Mouse (Mus musculus): Measurements from ENCODE around the gene Usp6nl. TPM values are rescaled to one million over a fixed set of nuclear protein-coding genes. Genes with fewer than 3 reads are reported as not detected.
A peak's percentile ranks its signal among the peaks of the same experiment; 100 is the strongest.

The Usp6nl gene
- polyA plus RNA-seq, 1 experiment from 2014 or later = 12.4 TPM

DNA sequence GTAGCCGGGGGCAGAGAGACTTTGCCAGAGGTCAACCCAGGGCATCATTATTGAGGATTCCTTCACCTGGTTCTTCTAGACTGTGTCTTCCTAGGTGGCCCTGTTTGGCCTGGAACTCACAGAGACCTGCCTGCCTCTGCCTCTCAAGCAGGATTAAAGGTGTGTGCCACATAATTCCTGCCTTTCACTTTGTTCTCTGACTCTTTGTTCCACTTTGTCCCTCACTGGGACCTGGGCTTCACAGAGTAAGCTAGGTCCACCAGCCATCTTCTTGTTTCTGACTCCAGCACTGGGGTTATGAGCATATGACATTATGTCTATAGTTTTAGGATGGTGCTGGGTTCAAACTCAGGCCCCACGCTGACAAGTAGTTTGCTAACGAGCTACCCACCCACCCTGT, 144.9 kb downstream of the Usp6nl start:
- Histone ChIP-seq H3K4me1 (peaks cover 28% of the 10 kb centered on the region), H3K36me3 (no peaks in the 10 kb centered on the region), H3K27me3 (no peaks in the 10 kb centered on the region), H3K4me2 (no peak overlapping the region), H3K4me3 (no peak overlapping the region), H3K9ac (no peak overlapping the region), H3K27ac (no peak overlapping the region), H3K9me3 (no peaks in the 10 kb centered on the region)
- ATAC-seq (ENCODE audit: borderline replicate concordance, extremely low read depth, low FRiP score, low TSS enrichment) = no peak
- 88% methylated on average over 3 of the region's 3 CpGs for WGBS

DNA sequence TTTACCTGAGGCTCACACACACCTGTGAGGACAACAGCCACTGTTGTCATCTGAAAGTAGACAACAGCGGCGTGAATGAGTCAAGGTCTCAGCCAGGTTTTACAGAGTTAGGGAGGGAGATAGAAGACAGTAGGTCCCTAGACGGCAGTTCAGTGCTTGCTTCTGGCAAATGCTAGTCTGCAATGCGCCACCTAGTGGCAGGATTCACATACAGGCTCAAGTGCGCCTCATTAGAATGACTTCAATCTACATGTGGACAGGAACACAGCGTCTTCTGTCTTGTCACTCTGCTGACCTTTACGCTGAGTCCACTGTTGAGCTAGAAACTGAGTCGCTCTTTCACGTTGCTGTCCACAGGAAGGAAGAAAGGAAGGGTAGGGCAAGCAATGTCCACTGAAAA, 146.7 kb downstream of the Usp6nl start:
- peak; percentile 25; the same call in 1 of the 2 replicates for ATAC-seq (ENCODE audit: borderline replicate concordance, extremely low read depth, low FRiP score, low TSS enrichment)
- WGBS = 30% methylated on average over 9 of the region's 9 CpGs
- H3K27me3 ChIP-seq = no peaks in the 10 kb centered on the region
- no peak overlapping the region for H3K4me2 ChIP-seq
- no peaks in the 10 kb centered on the region for H3K36me3 ChIP-seq
- no peak overlapping the region for H3K9ac ChIP-seq
- H3K4me1 ChIP-seq = peaks cover 21% of the 10 kb centered on the region
- H3K9me3 ChIP-seq = no peaks in the 10 kb centered on the region
- no peak overlapping the region for H3K27ac ChIP-seq
- H3K4me3 ChIP-seq = no peak overlapping the region

DNA sequence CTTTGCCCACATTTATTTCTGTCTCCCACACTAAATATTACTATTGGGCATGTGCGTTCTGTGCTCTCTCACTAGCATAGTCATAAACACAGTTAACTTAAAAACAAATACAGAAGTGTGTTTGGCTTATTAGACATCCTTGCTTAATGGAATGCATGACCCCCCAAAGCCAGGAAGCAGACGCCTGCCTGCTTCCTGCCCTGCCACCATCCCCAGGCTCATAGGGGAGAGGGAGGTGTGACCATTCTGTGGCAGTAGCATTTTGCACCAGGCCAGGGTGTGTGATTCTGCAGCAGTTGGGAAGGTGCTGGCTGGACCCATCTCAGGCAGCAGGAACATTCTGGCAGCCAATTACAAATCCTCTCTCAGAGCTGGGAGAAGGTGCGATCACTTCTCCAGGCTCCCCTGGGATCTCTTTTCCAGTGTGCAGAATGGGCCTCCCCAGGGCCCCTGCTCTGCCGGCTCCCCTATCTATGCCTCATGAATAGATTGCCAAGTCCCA, 148.7 kb downstream of the Usp6nl start:
- Histone ChIP-seq H3K36me3 (no peaks in the 10 kb centered on the region), H3K27me3 (no peaks in the 10 kb centered on the region), H3K4me2 (no peak overlapping the region), H3K4me3 (no peak overlapping the region), H3K9ac (no peak overlapping the region), H3K27ac (no peak overlapping the region), H3K9me3 (no peaks in the 10 kb centered on the region), H3K4me1 (peaks cover 16% of the 10 kb centered on the region)
- WGBS = 47% methylated on average over 4 of the region's 4 CpGs
- ATAC-seq (ENCODE audit: borderline replicate concordance, extremely low read depth, low FRiP score, low TSS enrichment) = no peak

DNA sequence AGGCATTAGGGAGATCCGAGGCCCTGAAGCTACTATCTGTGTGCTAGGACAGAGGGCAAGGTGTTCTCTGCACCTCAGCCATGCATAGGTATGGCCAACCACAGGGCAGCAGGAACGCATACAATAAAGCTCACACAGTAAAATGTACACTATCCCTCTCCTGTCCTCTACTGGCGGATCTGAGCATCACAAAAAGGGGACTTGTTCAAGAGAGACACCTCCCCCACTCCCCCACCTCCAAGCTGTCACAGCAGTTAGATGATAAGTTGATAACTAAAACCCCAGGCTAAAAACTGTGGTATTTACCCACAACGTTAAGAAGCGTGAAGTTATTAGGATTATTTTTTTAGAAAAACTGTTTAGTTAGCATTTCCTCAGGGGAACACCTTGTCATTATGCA, 151.4 kb downstream of the Usp6nl start:
- WGBS = 74% methylated on average over 5 of the region's 5 CpGs
- H3K4me3 ChIP-seq = no peak overlapping the region
- no peak for ATAC-seq (ENCODE audit: borderline replicate concordance, extremely low read depth, low FRiP score, low TSS enrichment)
- no peaks in the 10 kb centered on the region for H3K36me3 ChIP-seq
- H3K9me3 ChIP-seq = no peaks in the 10 kb centered on the region
- no peak overlapping the region for H3K4me2 ChIP-seq
- H3K27ac ChIP-seq = no peak overlapping the region
- H3K9ac ChIP-seq = no peak overlapping the region
- no peaks in the 10 kb centered on the region for H3K27me3 ChIP-seq
- peaks cover 24% of the 10 kb centered on the region for H3K4me1 ChIP-seq

DNA sequence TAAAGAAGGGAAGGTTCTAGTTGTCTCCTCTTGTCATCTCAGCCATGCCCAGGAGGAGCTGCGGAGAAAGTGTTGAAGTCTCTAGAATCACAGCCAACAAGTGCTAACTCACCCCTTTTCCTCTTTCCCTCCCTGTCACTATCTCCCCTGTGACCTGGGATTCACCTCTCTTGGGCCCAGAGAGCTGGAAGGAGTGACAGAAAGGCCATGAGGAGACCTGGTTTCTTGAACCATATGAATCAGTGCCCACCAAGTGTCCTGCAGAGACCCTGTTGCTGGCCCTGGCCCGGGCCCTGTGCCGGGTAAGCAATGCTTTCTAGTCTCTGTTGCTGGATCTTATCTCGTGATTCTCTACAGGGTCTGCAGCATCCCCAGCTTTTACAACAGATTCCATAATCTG, 155.4 kb downstream of the Usp6nl start:
- Histone ChIP-seq H3K27me3 (no peaks in the 10 kb centered on the region), H3K4me1 (peaks cover 29% of the 10 kb centered on the region), H3K9ac (no peak overlapping the region), H3K36me3 (no peaks in the 10 kb centered on the region), H3K27ac (peak overlapping the region; percentile 84), H3K4me3 (no peak overlapping the region), H3K4me2 (no peak overlapping the region), H3K9me3 (no peaks in the 10 kb centered on the region)
- ATAC-seq (ENCODE audit: borderline replicate concordance, extremely low read depth, low FRiP score, low TSS enrichment) = no peak
- 62% methylated on average over 4 of the region's 4 CpGs for WGBS

DNA sequence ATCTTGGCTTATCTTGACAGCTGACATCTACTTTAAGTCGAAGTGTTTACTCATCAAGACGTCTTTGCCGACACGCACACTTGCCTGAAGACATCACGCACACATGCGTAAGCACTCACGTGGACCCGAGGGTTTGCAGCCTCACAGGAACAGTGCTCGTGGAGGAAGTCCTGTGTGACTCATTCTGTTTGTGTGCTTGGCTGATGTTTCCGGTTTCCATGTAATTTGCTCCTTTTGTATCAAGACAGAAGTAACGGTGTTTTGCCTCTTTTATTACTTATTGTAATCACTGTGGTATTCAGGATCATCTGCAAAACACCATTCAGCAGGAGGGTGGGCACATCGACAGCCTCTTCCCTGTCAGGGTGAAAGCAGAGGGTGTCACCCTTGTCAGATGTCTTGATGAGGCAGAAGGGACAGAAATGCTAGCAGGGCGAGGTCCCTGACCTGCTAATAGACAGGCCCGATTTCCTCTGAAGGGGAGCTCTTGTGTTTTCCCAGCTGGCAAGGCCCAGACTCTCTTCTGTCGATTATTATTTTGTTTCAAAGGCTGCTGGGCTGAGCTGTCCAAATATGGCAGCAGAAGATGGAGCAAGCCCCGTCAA, 156.0 kb downstream of the Usp6nl start:
- Histone ChIP-seq H3K27me3 (no peaks in the 10 kb centered on the region), H3K4me3 (no peak overlapping the region), H3K27ac (peak overlapping the region; percentile 84), H3K9ac (no peak overlapping the region), H3K9me3 (no peaks in the 10 kb centered on the region), H3K36me3 (no peaks in the 10 kb centered on the region), H3K4me1 (peaks cover 34% of the 10 kb centered on the region), H3K4me2 (peak overlapping the region; percentile 27; the same call in 1 of the 2 replicates)
- WGBS = 20% methylated on average over 16 of the region's 16 CpGs
- no peak for ATAC-seq (ENCODE audit: borderline replicate concordance, extremely low read depth, low FRiP score, low TSS enrichment)

DNA sequence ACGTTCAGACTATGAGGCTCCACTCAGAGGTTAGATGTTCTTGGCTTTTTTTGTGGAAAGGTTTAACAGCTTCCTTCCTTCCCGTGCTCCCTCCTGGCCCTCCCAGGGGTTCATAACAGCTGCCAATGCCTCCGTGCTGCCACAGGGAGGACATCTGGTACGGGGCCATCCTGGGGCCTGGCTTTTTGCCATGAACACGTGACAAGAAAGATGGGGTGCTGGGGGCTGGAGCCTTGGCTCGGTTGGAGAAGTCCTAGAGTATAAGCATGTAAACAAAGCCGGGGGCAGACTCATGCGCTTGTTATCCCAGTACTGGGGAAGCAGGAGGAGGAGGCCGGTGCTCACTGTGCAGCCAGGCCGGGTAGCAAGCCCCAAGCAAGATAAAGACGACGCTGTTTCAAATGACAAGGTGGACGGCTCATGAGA, 156.5 kb downstream of the Usp6nl start:
- no peaks in the 10 kb centered on the region for H3K36me3 ChIP-seq
- no peak overlapping the region for H3K9ac ChIP-seq
- no peak overlapping the region for H3K4me3 ChIP-seq
- H3K4me2 ChIP-seq = peak overlapping the region; percentile 27
- H3K9me3 ChIP-seq = no peaks in the 10 kb centered on the region
- H3K27ac ChIP-seq = peak overlapping the region; percentile 84
- peaks cover 40% of the 10 kb centered on the region for H3K4me1 ChIP-seq
- no peaks in the 10 kb centered on the region for H3K27me3 ChIP-seq
- 13% methylated on average over 13 of the region's 13 CpGs for WGBS
- peak; percentile 87 for ATAC-seq (ENCODE audit: borderline replicate concordance, extremely low read depth, low FRiP score, low TSS enrichment)

DNA sequence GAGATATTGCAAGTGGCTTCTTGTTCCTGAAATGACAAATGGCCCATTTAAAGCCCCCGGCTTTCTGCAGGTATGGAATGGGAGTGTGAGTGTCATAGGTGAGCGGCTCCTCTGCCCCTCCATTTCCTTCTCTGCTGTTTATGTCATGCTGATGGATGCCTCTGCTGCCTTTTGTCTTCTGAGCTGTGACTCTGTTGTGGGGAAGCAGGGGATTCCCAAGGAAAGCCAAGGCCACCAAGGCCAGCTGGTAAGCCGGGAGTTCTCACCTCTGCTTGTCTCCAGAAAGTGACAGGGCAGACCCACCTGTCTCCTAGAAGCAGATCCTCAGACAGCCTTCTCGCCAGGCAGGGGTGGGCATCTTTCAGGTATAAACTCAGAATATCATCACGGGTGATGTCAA, 157.2 kb downstream of the Usp6nl start:
- ATAC-seq (ENCODE audit: borderline replicate concordance, extremely low read depth, low FRiP score, low TSS enrichment) = no peak
- no peaks in the 10 kb centered on the region for H3K9me3 ChIP-seq
- no peak overlapping the region for H3K4me3 ChIP-seq
- WGBS = 55% methylated on average over 5 of the region's 5 CpGs
- H3K4me1 ChIP-seq = peaks cover 44% of the 10 kb centered on the region
- H3K27ac ChIP-seq = peak overlapping the region; percentile 84
- H3K4me2 ChIP-seq = peak overlapping the region; percentile 27; the same call in 1 of the 2 replicates
- no peak overlapping the region for H3K9ac ChIP-seq
- no peaks in the 10 kb centered on the region for H3K27me3 ChIP-seq
- no peaks in the 10 kb centered on the region for H3K36me3 ChIP-seq

DNA sequence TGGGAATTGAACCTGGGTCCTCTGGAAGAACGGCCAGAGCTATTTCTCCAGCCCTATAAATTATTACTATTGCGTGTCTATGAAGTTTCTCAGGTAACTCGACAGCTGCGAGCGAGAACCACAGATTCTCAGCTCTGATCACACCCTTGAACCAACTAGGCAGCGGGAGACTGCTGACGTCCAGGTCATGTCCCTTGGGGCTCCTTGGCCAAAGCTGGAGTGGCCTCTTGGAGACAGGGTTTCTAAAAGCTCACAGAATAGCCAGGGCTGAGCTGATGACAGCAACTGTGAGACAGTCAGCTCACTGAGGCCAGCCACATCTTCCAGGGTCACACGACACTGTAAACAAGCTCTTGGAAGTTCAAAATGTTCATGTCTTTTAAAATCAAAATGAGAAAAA, 159.5 kb downstream of the Usp6nl start:
- no peaks in the 10 kb centered on the region for H3K9me3 ChIP-seq
- H3K36me3 ChIP-seq = no peaks in the 10 kb centered on the region
- WGBS = 86% methylated on average over 8 of the region's 8 CpGs
- H3K27ac ChIP-seq = no peak overlapping the region
- peaks cover 44% of the 10 kb centered on the region for H3K4me1 ChIP-seq
- H3K4me2 ChIP-seq = no peak overlapping the region
- H3K9ac ChIP-seq = no peak overlapping the region
- no peaks in the 10 kb centered on the region for H3K27me3 ChIP-seq
- ATAC-seq (ENCODE audit: borderline replicate concordance, extremely low read depth, low FRiP score, low TSS enrichment) = no peak
- H3K4me3 ChIP-seq = no peak overlapping the region

DNA sequence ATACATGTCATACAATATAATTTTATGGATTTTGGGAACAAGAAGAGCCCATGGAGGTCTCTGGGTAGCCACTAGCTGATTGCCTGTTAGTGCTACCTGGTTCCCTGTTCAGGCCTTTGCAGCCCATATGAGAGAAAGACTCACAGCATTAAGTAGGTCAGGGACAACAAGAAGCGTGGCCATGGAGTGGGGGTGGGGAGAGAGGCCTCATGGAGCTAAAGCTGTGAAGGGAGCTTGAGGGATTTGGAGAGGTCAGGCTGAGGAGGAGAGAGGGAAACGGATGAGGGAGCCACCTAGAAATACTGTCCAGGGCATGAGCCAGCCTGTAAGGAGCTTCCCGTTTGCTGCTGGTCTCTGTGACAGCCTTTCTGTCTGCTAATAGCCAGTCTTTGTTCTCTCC, 159.9 kb downstream of the Usp6nl start:
- H3K27me3 ChIP-seq = no peaks in the 10 kb centered on the region
- H3K9ac ChIP-seq = no peak overlapping the region
- H3K36me3 ChIP-seq = no peaks in the 10 kb centered on the region
- no peak overlapping the region for H3K27ac ChIP-seq
- 51% methylated on average over 3 of the region's 3 CpGs for WGBS
- no peak for ATAC-seq (ENCODE audit: borderline replicate concordance, extremely low read depth, low FRiP score, low TSS enrichment)
- no peak overlapping the region for H3K4me3 ChIP-seq
- H3K4me2 ChIP-seq = no peak overlapping the region
- no peaks in the 10 kb centered on the region for H3K9me3 ChIP-seq
- H3K4me1 ChIP-seq = peaks cover 44% of the 10 kb centered on the region

DNA sequence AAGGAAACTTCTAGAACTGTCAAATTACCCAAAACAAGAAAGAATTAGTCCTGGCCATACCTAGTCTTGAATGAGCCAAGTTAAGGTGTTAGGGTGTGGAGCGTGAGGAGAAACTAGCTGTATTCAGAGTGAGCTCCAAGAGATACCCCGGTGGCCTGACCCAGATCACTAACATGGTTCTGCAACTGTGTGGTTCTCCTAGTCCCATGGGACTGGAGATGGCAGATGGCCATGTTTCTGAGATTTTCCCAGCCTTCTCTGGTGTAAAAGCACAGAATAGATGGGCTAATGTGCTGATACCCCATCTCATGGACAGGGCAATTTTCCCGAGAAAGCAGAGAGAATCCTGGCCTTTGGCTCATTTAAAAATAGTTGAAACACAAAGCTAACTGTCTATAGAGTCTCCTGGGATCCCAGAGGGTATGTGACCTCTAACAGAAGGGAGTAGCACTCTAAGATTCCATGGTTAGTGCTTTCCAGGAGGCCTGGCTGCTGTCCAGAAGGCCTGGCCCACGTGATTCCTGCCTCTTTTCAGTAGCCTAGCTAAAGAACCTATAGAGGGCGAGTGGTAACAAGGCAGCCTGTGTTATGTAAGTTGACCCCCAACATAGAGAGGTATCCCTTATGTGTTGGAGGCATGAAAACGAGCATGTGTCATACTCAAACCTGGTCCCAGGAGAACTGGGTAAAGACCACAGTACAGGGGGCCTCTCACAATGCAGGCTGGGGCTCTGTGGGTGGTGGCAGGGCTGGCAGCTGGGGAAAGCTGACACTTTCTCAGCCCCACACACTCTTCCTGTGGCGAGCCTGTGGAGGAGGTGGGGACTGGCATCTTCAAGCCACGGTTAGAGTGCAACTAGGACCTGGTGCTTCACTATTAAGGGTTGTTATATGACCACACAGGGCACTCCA, 160.9 kb downstream of the Usp6nl start:
- Histone ChIP-seq H3K4me2 (no peak overlapping the region), H3K9ac (no peak overlapping the region), H3K27ac (peak overlapping the region; percentile 69), H3K27me3 (no peaks in the 10 kb centered on the region), H3K4me1 (peaks cover 36% of the 10 kb centered on the region), H3K4me3 (no peak overlapping the region), H3K36me3 (no peaks in the 10 kb centered on the region), H3K9me3 (no peaks in the 10 kb centered on the region)
- 28% methylated on average over 8 of the region's 8 CpGs for WGBS
- ATAC-seq (ENCODE audit: borderline replicate concordance, extremely low read depth, low FRiP score, low TSS enrichment) = peak; percentile 58; the same call in 1 of the 2 replicates

DNA sequence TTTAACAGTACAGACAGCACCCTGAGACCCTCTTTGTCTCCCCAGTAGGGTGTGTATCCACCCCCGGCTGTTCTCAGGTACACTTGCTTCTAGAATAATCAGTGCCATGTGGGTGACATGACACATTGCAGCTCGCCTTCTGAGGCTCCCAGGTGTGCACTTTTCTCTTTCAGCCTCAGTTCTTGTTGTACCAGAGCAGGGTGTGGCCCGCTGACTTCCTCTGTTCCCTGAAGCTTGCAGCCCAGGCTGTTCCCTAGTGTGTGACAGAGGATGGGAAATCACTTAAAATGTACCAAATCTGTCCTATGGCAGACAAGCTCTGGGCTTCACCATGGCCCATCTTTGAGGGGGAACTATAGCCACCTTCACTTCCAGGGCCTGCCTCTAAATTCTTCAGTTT, 161.7 kb downstream of the Usp6nl start:
- Histone ChIP-seq H3K9me3 (no peaks in the 10 kb centered on the region), H3K4me1 (peaks cover 27% of the 10 kb centered on the region), H3K4me3 (no peak overlapping the region), H3K9ac (no peak overlapping the region), H3K27ac (peak overlapping the region; percentile 69), H3K36me3 (no peaks in the 10 kb centered on the region), H3K4me2 (no peak overlapping the region), H3K27me3 (no peaks in the 10 kb centered on the region)
- ATAC-seq (ENCODE audit: borderline replicate concordance, extremely low read depth, low FRiP score, low TSS enrichment) = no peak
- 67% methylated on average over 3 of the region's 3 CpGs for WGBS
